Mouse (Mus musculus): ENCODE results near the gene Loxl4.

Gene Loxl4

DNA sequence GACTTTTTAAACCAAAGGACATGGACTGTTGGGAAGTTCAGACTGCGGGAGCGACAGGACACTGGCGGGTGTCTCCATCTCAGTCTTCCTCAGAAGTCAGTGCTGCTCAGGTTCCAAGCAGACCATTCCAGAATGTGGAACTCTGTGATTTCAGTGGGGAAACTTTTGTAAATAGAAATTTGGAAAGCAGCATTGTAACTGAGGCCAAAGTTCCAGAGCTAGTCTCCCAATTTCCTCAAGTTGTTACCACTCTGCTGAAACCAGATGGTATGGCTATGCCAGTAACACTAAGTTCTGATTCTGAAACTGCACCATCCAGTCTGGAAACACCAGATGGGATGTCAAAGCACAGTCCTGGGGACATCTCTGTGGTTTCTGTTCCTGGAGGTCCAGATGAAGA, 49.6 kb downstream of the Loxl4 start:
- DNase-seq: no peak

DNA sequence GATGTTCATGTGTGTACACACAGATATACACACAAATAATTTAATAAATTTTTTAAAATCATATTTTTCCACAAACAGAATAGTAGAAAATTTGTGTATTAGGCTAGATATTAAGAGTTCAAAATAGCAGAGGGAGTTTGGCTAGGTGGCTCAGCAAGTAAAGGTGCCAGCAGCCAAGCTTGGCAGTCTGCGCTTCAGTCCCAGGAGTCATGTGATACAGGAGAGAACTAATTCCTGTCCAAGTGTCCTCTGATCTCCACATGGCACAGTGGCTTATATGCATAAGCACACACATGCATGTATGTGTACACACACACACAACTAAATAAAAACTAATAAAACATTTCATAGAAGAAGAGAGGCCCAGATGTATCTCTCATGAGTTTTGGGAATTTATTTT, 50.6 kb downstream of the Loxl4 start:
- no peak for DNase-seq

DNA sequence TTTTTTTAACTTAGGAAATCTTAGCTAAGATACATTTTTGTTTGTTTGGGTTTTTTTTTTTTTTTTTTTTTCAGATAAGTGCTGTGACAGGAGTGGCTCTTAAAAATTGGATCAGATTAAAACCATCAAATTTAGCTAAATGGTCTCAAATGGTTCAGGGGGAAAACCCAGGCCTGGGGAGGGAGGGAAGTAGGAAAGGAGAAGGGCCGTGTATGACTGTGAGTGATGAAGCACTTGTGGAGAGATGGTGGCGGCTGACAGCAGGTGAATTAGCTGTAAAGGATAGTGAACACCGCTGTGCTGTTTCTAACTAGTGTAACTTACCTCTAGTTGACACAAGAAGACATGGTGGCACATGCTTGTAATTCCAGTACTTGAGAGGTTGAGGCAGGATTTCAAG, 53.9 kb downstream of the Loxl4 start:
- no peak for DNase-seq

All from B cell, adult 2 months (primary cell).